Mouse (Mus musculus) neural tube, embryonic 10.5 days (tissue): ENCODE data around the gene Ak5.
"Not testable (repeated sequence)": the region's sequence is repeated elsewhere in the genome, so short reads cannot be mapped to it uniquely, and the experiment has no call there.

Source experiments
- DNase-seq: peaks from one replicate; pipeline ENCODE4 v3.0.0-alpha.2; 2017; ENCODE audit warnings: low spot score; ENCODE audit errors: extremely low spot score

Gene Ak5

GRCm38 (mm10) chr3:152668239-152668638 is at the start of gene Ak5:
Gene Ak5 (minus strand): TSS chr3:152668360.
- DNase-seq, result no peak

GRCm38 (mm10) chr3:152713991-152714902 is 46.1 kb upstream of the Ak5 start, which contains the start of gene Pigk:
Gene Pigk (plus strand): TSS chr3:152714100.
- peak; percentile 94 for DNase-seq

GRCm38 (mm10) chr3:152712957-152713356 is 44.8 kb upstream of the Ak5 start:
- no peak for DNase-seq

GRCm38 (mm10) chr3:152709936-152710335 is 41.8 kb upstream of the Ak5 start:
- no peak for DNase-seq

GRCm38 (mm10) chr3:152707321-152707823 is 39.2 kb upstream of the Ak5 start:
- DNase-seq, result no peak

GRCm38 (mm10) chr3:152706901-152707300 is 38.7 kb upstream of the Ak5 start:
- no peak for DNase-seq

- no peak for DNase-seq
Observed at GRCm38 (mm10) chr3:152705826-152706225, 37.7 kb upstream of the Ak5 start.

GRCm38 (mm10) chr3:152702274-152702843 is 34.2 kb upstream of the Ak5 start:
- DNase-seq, result no peak

GRCm38 (mm10) chr3:152701536-152701935 is 33.4 kb upstream of the Ak5 start:
- DNase-seq, result not testable (repeated sequence)

- DNase-seq, result no peak
Observed at GRCm38 (mm10) chr3:152699261-152699660, 31.1 kb upstream of the Ak5 start.

- DNase-seq, result no peak
Observed at GRCm38 (mm10) chr3:152698017-152698416, 29.9 kb upstream of the Ak5 start.

GRCm38 (mm10) chr3:152694950-152695349 is 26.8 kb upstream of the Ak5 start:
- DNase-seq, result no peak

GRCm38 (mm10) chr3:152689105-152689504 is 20.9 kb upstream of the Ak5 start:
- no peak for DNase-seq

GRCm38 (mm10) chr3:152688532-152688931 is 20.4 kb upstream of the Ak5 start:
- DNase-seq, result no peak

- DNase-seq, result no peak
Observed at GRCm38 (mm10) chr3:152674663-152675062, 6.5 kb upstream of the Ak5 start.

GRCm38 (mm10) chr3:152669783-152670182 is 1.6 kb upstream of the Ak5 start:
- no peak for DNase-seq

- DNase-seq, result no peak
Observed at GRCm38 (mm10) chr3:152668793-152669192, 633 bp upstream of the Ak5 start.

GRCm38 (mm10) chr3:152667356-152668211 is 576 bp downstream of the Ak5 start:
- peak; percentile 72 for DNase-seq

GRCm38 (mm10) chr3:152666991-152667355 is 1.2 kb downstream of the Ak5 start:
- DNase-seq, result peak; percentile 58

- no peak for DNase-seq
Observed at GRCm38 (mm10) chr3:152658592-152658991, 9.6 kb downstream of the Ak5 start.

GRCm38 (mm10) chr3:152651991-152652390 is 16.2 kb downstream of the Ak5 start:
- no peak for DNase-seq

GRCm38 (mm10) chr3:152644610-152645009 is 23.6 kb downstream of the Ak5 start:
- no peak for DNase-seq
